Comparison of ENCODE assay signal across 9 mouse cellular contexts in the genomic region with DNA sequence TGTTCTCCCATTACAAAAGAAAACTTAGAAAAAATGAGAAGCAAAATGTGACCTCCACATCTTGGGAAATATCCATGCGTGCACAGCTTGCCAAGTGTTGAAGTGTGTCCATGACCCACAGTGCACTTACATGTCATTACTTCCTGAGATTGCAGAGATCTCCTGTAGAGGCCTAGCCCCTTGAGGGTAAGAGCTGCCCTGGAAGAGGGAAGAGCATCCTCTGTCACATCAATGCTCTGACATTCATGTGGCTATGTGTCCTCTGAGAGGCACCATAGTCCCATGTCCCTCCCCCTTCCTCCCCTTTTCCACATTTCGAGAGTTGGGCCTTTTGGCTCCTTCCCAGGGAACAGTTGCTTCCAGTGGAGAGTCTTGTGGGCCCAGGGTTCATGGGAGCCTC.
A peak's percentile ranks its signal among the peaks of the same experiment; 100 is the strongest.
DNase-seq lines count a peak whose midpoint lies in the region; ATAC-seq and TF ChIP-seq lines count a peak whose summit lies in the region.
"Had no signal": no experiment of that assay in that cellular context is flagged by ENCODE, and none has a peak within 500 bp of the region (broad histone marks: within the 10 kb centered on the region; RNA-seq: fewer than 3 reads in every experiment).

No protein-coding gene starts in this region.

- no peak for ATAC-seq in heart, postnatal 0 days (ENCODE audit: insufficient read depth, low read depth)

- DNase-seq in kidney, adult 9 months: peak; percentile 19
- DNase-seq in kidney, adult 18-20 months: no peak
- peak; percentile 69 for DNase-seq in adrenal gland, postnatal 10 days
- no peak for DNase-seq in heart, postnatal 0 days (ENCODE audit: low spot score)
- DNase-seq in lung, postnatal 10 days: peak; percentile 43
- no peak for DNase-seq in retina, postnatal 1 day
- DNase-seq in left cerebral cortex, adult 8-10 months (ENCODE audit: low spot score in 2 of 2): no peak
- no peak for DNase-seq in thymus, postnatal 36 days

- no peak overlapping the region for H3K4me3 ChIP-seq in heart, postnatal 0 days (ENCODE audit: low read depth, low read length)

- no peak for TF ChIP-seq EP300 in heart, postnatal 0 days (IDR thresholded peaks at IDR 0.05; ENCODE audit: low read depth)

- no peak overlapping the region for H3K9ac ChIP-seq in heart, postnatal 0 days (replicated peaks; ENCODE audit: low read depth, low read length)

- no peak for TF ChIP-seq CTCF in heart, postnatal 0 days (IDR thresholded peaks at IDR 0.05; ENCODE audit: low read depth)

- H3K4me2 ChIP-seq in heart, postnatal 0 days (ENCODE audit: low read depth, low read length): no peak overlapping the region

- no peaks in the 10 kb centered on the region for H3K36me3 ChIP-seq in heart, postnatal 0 days (replicated peaks; ENCODE audit: control insufficient read depth, insufficient read depth, low read length)

- 38% methylated on average over 2 of the region's 2 CpGs for WGBS in heart, postnatal 0 days

- H3K27ac ChIP-seq in heart, postnatal 0 days (ENCODE audit: low read depth): peak overlapping the region; percentile 2; the same call in 1 of the 2 replicates

- no peaks in the 10 kb centered on the region; the same call in 1 of the 2 replicates for H3K4me1 ChIP-seq in heart, postnatal 0 days (ENCODE audit: control insufficient read depth, insufficient read depth)

- H3K27me3 ChIP-seq in heart, postnatal 0 days (ENCODE audit: control insufficient read depth, insufficient read depth, low read length): no peaks in the 10 kb centered on the region
- H3K27me3 ChIP-seq: CH12.LX had no signal

- H3K9me3 ChIP-seq in heart, postnatal 0 days (replicated peaks; ENCODE audit: control insufficient read depth, low read length): no peaks in the 10 kb centered on the region

Comparison
In these comparisons a context has a peak if more than half of its experiments do, and no peak if none do; other contexts are left out.
1. DNase-seq: peak in kidney, adult 9 months (single experiment), adrenal gland, postnatal 10 days (single experiment) and lung, postnatal 10 days (single experiment); none in kidney, adult 18-20 months (single experiment), heart, postnatal 0 days (single experiment), retina, postnatal 1 day (single experiment), left cerebral cortex, adult 8-10 months (0 of 2) and thymus, postnatal 36 days (0 of 2).